Mouse (Mus musculus): Measurements from ENCODE around the gene Kif5c. TPM values are rescaled to one million over a fixed set of nuclear protein-coding genes. Genes with fewer than 3 reads are reported as not detected.

The Kif5c gene
- total RNA-seq, 2 experiments from 2014 or later: 0.27 to 0.40 TPM

DNA sequence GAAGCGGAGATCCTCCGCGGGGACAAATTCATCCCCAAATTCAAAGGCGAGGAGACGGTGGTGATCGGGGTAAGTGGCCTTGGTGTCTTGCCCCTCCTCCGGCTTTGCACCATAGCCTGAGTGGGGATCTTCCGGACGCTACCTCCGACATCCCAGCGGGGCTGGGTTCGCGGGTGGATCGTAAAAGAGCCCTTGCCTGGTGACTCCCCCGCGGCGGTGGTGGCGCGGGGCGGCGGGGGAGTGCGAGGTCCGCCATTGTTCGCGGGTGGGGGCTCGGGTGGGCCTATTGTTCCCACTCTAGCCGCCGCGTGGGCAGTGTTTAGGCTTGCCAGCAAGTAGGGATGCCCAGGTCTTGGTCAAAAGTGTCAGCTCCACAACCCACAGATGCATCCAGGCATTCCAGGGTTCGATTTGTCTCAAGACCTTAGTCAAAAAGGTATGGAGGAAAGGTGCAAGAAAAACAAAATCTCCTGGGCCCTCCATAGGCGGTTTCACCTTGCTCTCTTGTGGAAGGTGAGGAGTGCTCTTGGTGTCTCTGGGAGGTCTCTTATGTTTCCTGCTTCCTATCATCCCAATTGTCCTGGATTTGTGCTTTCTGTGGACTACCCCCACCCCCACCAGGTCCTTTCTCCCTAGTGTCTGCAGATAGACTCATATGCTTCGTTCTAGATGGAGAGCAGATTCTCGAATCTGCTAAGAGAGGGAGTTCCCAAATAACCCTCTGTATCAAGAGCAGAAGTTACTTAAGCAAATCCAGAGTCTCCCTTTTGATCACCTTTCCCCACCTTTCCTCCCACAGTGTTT is 823 bp downstream of the Kif5c start:
- no peak for DNase-seq
- intact Hi-C loops (cut with DNase I; ENCODE audit: low total_unique reads): no loop called here

DNA sequence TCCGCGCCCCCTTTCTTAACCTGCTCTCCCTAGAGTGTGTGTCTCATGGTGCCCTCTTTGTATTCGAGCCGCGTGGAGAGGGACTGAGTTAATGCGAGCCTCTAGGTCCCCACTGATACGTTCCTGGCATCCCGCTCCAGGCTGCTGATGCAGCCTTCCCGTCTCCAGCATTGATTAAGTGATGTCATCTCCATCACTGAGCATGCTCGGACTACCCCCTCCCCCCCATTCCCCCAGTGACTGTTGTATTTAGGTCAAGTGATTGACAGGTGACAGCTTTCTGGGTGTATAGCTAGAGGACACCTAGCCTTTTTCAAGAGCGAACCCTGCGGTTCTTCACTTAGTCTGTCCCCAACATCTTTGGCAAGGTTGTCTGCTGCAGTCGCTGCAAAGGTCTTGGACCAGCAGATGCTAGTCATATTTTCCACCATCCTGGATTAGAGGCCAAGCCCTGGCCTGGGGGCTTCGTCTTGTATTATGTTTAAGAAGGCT is 1.6 kb downstream of the Kif5c start:
- intact Hi-C loops (cut with DNase I; ENCODE audit: low total_unique reads): no loop called here
- DNase-seq: no peak

DNA sequence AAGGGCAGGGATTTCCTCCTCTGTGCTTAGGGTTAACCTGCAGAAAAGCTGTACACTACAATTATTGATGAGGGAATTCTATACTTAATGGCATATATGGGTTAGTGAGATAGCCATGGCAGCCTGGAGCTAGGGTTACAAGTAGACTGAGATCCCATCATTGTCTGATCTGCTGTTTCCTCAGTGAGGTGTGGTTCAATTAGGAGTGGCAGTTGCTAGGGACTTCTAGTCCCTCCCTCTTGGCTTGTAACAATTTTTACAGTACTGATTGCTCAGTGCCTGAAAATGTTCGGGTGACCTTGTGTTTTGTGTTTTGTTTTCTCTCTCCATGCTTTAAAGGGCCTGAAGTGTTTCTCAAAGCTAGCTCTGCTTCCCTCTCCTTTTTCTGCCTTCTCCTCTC is 2.1 kb downstream of the Kif5c start:
- no peak for DNase-seq
- intact Hi-C loops (cut with DNase I; ENCODE audit: low total_unique reads): no loop called here

DNA sequence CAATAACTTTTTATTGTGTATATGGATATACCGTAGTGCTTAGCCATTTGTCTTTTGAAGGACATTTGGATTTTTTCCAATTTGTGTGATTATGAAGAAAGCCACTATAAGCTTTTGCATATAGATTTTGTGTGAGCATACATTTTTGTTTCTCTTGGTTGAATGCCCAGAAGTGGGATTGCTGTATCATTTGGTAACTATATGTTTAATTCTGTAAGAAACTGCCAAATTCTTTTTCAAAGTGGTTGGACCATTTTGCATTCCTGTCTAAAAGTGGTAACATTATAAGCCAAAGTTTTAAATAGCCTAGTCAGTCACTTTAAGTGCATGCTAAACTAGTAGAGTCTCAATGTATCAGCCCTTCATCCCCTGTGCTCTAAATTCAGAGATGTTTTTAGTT is 6.5 kb downstream of the Kif5c start:
- DNase-seq: no peak
- intact Hi-C loops (cut with DNase I; ENCODE audit: low total_unique reads): no loop called here

DNA sequence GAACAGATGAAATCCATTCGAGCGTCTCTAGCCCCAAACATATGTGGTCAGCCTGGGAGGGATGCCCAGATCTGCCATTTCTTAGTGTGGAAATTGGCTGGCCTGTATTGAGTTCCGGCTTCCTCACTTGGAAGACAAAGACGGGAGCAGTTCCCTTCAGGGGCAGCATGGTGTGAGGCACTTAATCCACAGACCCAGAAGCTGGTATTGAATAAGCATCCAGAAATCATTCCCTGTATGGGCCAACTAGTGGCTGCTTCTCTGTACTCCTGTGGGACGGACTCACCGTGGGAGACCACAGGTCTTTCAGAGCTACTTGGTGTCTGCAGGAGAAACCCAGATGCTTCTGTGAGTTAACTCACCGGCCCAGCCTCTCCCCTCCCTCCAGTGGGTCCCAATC is 8.5 kb downstream of the Kif5c start:
- DNase-seq: no peak
- intact Hi-C loops (cut with DNase I; ENCODE audit: low total_unique reads): no loop called here

DNA sequence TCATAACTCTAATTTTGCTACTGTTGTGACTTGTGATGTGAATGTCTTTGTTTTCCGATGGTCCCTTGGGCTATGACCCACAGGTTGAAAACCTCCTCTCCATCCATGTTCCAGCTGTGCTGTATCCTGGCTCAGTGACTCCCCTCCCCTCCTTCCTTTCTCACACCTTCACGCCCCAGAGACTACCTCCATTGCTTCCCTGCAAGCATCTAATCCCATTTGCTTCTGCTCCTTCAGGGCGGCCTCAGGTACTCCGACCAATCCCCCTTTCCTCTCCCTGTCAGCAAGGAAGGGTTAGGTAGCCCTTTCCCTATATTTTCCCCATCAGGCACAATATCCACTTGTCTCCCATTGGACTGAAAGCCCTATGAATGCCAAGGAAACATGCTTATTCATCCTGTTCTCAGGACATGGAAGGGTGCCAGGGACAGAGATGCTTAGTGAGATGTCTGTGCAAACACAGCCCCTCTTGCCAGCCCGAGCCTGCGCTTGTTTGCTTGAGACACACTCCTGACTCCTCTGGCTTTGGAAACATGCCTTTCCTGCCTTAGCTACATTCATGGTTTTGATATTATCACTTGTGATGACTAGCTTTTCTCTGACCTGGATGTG is 9.1 kb downstream of the Kif5c start:
- DNase-seq: no peak
- intact Hi-C loops (cut with DNase I; ENCODE audit: low total_unique reads): no loop called here

DNA sequence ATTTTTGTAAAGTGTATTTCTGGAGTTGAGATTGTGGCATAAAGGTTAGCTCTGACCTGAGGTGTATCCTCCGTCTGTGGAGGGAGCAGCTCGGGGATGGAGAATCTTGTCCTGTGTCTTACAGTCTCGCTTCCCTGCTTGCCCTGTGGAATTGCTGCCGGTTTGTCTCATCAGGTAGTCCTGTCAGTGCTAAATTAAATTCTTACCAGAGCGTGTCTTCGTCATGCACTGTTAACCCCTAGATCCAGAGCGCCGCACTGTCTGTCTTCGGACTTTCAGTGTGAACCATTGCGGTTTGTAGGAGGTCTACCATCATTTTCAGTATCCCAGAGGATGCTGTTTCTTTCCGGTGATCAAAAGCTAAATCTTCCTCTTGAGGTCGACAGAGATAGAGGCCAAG is 10.1 kb downstream of the Kif5c start:
- intact Hi-C loops (cut with DNase I; ENCODE audit: low total_unique reads): no loop called here
- DNase-seq: no peak

DNA sequence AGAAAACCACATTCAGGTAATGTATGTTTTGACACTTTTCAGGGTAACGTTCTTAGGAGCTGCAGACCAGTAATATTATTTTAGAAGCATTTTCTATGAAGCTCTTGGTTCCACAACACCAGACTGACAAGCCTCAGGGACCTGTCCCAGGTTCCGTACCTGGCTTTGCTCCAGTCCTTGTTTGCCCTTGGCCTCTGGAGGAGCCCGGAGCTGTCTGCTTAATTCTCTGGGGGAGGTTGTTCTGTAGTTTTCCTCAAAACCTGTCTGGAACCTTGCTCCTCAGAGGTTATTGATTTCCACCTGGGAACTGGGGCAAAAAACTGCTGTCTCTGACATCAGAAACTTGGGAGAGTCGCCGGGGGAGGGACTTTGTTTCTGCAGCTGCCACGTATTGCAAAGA is 11.5 kb downstream of the Kif5c start:
- DNase-seq: no peak
- intact Hi-C loops (cut with DNase I; ENCODE audit: low total_unique reads): no loop called here

DNA sequence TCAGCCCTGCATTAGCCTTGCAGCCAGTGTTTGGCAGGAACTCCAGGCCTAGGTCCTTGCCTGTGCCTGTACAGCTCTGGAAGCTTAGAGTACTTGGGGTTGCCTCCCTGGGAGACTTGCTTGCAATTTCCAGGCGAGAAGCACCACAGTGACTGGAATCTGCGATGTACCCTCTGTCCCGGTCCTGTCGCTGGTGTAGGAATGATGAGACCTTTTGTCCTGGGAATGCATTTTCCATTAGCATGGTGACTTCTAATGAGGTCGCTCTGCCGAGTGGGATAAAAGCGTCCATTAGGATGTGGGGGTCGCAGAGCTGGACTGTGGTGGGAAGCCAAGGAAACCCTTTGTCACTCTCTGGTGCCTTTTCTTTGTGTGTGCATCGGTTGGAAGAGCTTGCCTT is 14.1 kb downstream of the Kif5c start:
- intact Hi-C loops (cut with DNase I; ENCODE audit: low total_unique reads): no loop called here
- DNase-seq: no peak

DNA sequence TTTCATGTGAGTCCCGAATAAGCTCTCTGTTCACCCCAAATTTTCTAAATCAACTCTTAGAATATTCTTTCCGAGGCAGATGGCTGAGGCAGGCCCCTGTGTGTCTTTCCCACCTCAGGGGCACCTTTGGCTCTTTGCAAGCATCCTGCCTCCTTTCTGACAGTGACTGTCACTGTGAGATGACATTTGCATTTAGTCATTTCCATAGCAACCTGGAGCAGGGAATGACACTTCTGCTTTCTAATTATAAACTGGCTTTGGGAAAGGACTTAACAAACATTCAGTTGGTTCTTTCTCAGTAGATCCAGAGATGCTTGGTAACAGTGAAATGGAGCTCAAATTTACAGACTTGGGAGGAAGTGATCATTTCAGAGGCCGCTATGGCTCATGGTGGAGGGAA is 23.7 kb downstream of the Kif5c start:
- intact Hi-C loops (cut with DNase I; ENCODE audit: low total_unique reads): no loop called here
- no peak for DNase-seq

DNA sequence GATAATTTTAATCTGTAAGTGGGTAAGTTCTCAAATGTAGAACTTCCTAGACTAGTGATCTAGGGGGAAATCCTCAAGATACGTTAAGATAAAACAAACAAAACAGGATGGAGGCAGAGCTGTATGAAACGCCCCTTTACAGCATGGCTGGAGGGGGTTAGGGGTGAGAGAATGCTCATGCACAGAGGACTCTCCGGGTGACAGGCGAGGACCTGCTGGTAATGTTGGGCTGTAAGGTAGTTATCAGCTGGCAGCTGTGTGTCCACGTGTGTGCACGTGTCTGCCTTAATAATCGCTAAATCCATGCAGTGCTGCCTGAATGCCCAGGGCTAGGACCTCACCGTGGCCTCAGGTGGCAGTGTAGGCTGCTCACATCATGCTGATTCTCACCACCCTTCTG is 24.7 kb downstream of the Kif5c start:
- intact Hi-C loops (cut with DNase I; ENCODE audit: low total_unique reads): no loop called here
- DNase-seq: no peak

DNA sequence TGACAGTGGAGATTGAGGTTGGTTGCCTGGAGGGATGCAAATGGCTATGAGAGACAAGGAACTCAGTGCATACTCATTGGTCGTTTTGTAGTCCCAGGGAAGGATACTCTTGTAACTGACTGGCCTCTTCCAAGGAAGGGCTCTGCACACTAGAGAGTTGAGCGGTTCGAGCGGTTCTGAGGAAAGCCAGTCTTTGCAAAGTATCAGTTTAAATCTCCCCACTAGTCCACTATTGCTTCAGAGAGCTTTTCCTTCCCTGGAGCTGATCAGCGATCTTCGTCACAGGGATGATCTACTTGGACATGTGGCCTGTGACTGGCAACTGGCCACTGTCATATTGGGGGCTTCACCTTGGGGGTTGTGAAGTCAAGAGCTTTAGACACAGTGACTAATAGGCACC is 28.5 kb downstream of the Kif5c start:
- no peak for DNase-seq

DNA sequence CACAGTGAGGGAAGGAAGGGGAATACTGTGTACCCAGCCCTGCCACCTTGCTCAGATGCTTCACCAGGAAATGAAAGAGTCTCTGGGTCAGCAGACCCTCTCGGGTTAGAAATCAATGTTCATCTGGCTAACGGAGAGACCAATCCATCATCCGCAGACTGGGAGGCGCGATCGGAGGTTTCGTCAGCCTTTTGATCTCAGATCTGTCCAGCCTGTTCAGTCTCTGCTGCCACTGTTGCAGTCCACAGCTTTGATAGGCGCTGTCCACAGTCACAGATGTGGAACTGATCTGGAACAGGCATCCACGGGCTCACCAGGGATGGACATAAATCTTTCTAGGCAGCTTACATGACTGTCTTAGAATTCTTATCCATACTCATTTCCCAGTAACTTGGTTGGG is 29.2 kb downstream of the Kif5c start:
- intact Hi-C loops (cut with DNase I; ENCODE audit: low total_unique reads): no loop called here

More for the DNA sequence above, 28.5 kb downstream of the Kif5c start:
- intact Hi-C loops (cut with DNase I; ENCODE audit: low total_unique reads): no loop called here

DNA sequence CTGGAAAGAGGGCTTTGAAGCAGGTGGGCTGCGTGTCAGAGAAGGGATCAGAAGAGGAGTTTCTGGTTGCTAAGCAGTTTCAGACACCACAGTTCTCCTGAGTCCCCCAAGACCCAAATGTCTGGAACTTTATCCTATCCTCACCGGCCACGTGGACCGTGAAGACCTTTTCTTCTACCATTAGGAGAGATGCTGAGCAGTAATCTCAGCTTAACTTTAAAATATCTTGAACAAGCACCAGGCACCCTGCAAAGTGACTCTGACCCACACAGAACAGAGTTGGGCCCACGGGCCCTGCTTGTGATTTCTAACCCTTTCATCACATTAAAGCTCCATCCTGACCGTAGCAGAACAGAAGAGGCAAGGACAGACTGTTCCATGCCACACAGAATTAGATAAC is 29.7 kb downstream of the Kif5c start:
- no peak for DNase-seq
- intact Hi-C loops (cut with DNase I; ENCODE audit: low total_unique reads): no loop called here

More for the DNA sequence above, 29.2 kb downstream of the Kif5c start:
- DNase-seq: no peak

DNA sequence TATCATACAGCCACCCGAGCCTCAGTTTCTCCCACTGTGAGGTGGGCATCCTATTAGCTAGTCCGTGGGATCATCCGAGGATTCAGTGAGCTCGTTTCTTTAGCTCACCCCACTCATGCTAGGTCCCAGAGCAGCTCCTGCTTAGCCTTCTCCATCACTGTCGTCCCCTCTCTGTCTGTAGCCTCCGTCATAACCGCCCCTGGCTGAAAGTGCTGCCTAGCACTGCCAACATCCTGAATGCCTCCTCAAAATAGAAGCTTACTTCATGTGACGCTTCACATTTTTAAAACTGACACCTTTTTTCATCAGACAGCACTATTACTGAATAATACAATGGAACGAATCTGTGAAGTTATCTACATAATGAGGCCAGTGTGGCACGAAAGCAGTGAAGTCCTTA is 30.1 kb downstream of the Kif5c start:
- intact Hi-C loops (cut with DNase I; ENCODE audit: low total_unique reads): no loop called here
- no peak for DNase-seq

DNA sequence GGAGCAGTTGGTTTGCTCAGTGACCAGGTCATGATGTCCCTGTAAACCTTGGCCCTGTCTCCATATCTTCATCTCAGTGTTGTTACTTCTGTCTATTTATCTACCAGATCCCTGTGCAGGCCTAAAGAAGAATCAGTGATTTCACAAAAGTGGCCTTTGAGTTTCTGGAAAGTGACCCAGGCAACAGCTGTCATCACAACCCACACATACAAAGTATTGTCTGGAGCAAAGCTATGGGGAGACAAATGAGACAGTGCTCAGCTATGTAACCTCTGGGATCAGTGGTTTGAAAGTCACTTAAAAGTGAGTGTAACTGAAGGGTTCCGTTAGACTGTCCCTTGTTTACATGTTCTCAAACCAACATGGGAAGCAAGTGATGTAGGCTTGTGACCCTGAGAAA is 32.6 kb downstream of the Kif5c start:
- no peak for DNase-seq
- intact Hi-C loops (cut with DNase I; ENCODE audit: low total_unique reads): no loop called here

DNA sequence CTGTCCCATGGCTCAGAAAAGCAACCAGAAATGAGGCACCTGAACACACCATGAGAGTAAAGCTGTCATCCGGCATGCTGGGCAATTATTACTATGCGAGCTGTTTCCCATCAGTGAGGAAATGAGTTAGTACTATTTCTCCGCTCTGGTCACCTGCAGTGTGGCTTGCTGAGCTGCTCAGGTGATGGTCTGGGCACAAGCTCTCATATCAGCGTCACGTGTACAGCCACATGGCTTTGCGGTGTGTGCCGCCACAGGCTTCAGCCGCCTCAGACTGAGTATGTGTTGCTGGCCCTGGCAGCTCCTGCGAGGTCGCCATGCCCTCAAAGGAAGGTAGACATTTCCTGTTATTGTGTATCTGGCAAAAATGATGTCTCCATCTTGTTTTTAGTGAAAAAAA is 35.5 kb downstream of the Kif5c start:
- DNase-seq: no peak
- intact Hi-C loops (cut with DNase I; ENCODE audit: low total_unique reads): no loop called here

DNA sequence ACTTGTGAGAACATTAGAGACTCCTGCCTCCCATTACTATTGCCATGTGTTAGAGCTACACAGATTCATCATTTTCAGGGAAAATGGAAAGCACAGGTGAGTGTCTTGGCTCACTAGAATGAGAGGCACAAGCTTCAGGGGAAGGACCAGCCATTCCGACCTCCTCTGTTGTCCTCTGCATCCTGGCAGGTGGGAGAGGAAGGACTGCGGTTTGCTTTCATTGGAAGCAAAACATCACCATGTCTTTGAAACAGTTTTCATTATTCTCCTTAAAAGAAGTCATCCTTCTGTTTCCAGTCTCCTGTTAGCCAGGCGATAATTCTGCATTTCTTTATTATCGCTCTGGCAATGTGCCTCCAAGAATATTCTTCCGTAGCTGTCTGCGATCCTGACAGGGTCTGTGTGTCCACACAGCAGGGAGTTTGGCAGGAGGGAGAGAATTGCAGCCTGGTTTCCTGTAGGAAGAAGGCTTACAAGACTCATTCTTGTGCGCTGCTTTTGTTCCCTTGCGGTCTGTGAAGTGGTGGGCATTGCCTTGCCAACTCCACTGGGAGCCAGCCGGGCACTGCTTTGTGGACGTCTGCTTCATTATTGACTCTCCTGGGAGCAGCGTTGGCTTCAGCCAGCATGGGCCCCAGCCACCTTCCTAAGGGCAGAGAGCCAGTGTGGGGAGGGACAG is 36.2 kb downstream of the Kif5c start:
- no peak for DNase-seq
- intact Hi-C loops (cut with DNase I; ENCODE audit: low total_unique reads): no loop called here

DNA sequence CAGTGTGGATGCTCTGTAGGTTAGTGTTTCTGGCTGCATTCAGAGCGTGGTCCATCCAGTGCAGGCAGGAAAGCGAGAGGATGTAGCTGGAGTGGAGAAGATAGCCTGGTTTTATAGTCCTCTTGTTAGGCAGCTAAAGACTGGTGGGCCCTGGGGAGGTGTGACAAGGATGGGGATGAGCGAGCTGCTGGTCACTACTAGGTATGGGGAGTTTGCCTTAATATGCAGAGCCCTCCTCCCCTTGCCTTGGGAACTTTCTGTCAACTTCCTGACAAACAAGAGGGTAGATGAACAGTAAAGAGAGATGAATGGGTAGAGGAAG is 36.7 kb downstream of the Kif5c start:
- intact Hi-C loops (cut with DNase I; ENCODE audit: low total_unique reads): no loop called here
- no peak for DNase-seq

DNA sequence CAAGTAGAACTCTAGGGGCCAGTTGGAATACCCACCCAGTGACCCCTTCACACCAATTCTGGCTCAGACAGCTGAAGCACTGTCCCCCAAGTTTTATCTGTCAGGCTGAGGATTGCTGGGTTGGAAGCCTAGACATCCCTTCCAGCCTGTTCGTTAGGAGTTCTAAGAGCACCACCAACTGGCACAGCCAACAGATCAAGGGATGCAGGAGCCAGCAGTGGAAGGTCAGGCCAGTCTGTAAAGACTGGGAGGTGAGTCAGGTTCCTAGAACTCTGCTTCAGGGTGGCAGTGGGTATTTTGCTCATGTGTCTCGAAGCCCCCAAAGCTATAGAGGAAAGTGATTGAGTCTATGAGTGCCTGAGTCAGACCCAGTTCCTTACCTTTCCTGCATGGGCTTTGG is 37.9 kb downstream of the Kif5c start:
- intact Hi-C loops (cut with DNase I; ENCODE audit: low total_unique reads): no loop called here
- DNase-seq: no peak

DNA sequence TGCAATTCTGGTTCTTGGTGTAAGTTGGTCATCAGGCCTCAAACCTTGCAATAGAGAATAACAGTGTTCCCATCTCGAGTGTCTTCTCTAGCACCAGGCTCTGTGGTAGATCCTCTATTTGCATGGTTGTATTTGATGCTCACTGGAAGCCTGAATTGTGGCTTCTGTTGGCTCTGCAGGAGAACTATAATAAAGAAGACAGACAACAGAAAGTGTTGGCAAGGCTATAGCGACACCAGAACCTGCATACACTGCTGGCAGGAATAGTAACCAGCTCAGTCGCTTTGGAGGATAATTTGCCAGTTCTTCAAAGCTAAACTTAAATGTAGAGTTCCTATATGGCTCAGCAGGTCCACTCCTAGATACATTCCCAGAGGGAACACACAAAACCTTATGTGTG is 38.6 kb downstream of the Kif5c start:
- no peak for DNase-seq
- intact Hi-C loops (cut with DNase I; ENCODE audit: low total_unique reads): no loop called here
